Mouse (Mus musculus) stomach, postnatal 0 days (tissue): ENCODE measurements around the gene Tnpo3. TPM values are rescaled to one million over a fixed set of nuclear protein-coding genes. Genes with fewer than 3 reads are reported as not detected.

Experiments used
- ATAC-seq: fragments of 200-750 bp; cut with Nextera tagmentation; 2 replicates; pipeline ENCODE4 v1.8.0; 2017; ENCODE audit not compliant: low FRiP score, low TSS enrichment
- DNase-seq: peaks from one replicate; pipeline ENCODE4 v3.0.0-alpha.2; 2016; ENCODE audit warnings: low spot score
- H3K27ac ChIP-seq: fragments of 300-500 bp; sonication (generic); replicated peaks from 2 replicates; pipeline ENCODE4 v1.5.1; 2014; ENCODE audit warnings: mild to moderate bottlenecking, control low read depth
- H3K27me3 ChIP-seq: fragments of 300-500 bp; sonication (generic); 2 replicates; pipeline ENCODE4 v1.6.1; 2014; ENCODE audit warnings: low read length; ENCODE audit not compliant: control insufficient read depth, insufficient read depth
- H3K36me3 ChIP-seq: fragments of 300-500 bp; sonication (generic); 2 replicates; pipeline ENCODE4 v1.6.1; 2014; ENCODE audit warnings: low read length, mixed read lengths; ENCODE audit not compliant: control insufficient read depth, insufficient read depth
- H3K4me1 ChIP-seq: fragments of 300-500 bp; sonication (generic); replicated peaks from 2 replicates; pipeline ENCODE4 v1.6.1; 2014; ENCODE audit warnings: antibody characterized with exemption; ENCODE audit not compliant: control insufficient read depth, insufficient read depth
- H3K4me2 ChIP-seq: fragments of 300-500 bp; sonication (generic); replicated peaks from 2 replicates; pipeline ENCODE4 v1.6.1; 2014; ENCODE audit warnings: low read depth, mild to moderate bottlenecking, control low read depth, moderate library complexity
- H3K4me3 ChIP-seq: fragments of 300-500 bp; sonication (generic); 2 replicates; pipeline ENCODE4 v1.5.1; 2014; ENCODE audit warnings: low read depth, low read length, control low read depth
- H3K9ac ChIP-seq: fragments of 300-500 bp; sonication (generic); 2 replicates; pipeline ENCODE4 v1.6.1; 2014; ENCODE audit warnings: mild to moderate bottlenecking, low read length, control low read depth, mixed read lengths
- H3K9me3 ChIP-seq: fragments of 300-500 bp; sonication (generic); 2 replicates; pipeline ENCODE4 v1.6.1; 2016; ENCODE audit warnings: low read length; ENCODE audit not compliant: control insufficient read depth
- CTCF ChIP-seq: IDR thresholded peaks from 2 replicates; pipeline ENCODE4 v1.5.1; 2016; ENCODE audit warnings: antibody characterized with exemption, low read depth, mild to moderate bottlenecking, moderate library complexity
- EP300 ChIP-seq: optimal IDR thresholded peaks from 2 replicates; pipeline ENCODE3; 2016; ENCODE audit warnings: antibody characterized with exemption
- WGBS: fragments of 180-500 bp; shearing (Covaris S2); extraction: QIAGEN DNeasy Blood & Tissue Kit; methylation state at CpG from one replicate; pipeline ENCODE4 v1.1.7; 2014; 5-methylcytosine and 5-hydroxymethylcytosine counted together
- polyA plus RNA-seq: library from polyadenylated mRNA; unstranded; fragments of >200 nt; fragmentation: Nextera tagmentation; extraction: Ambion mirVana; gene quantifications from 2 replicates; pipeline ENCODE4 v1.2.1, GENCODE M21; 2015

Tnpo3 gene
- polyA plus RNA-seq, 1 experiment from 2014 or later, result 33.3 TPM

- Histone ChIP-seq H3K4me3 (no peak overlapping the region), H3K4me1 (no peaks in the 10 kb centered on the region), H3K27ac (no peak overlapping the region), H3K9me3 (no peaks in the 10 kb centered on the region), H3K36me3 (no peaks in the 10 kb centered on the region), H3K9ac (no peak overlapping the region), H3K27me3 (no peaks in the 10 kb centered on the region), H3K4me2 (no peak overlapping the region)
- DNase-seq (no peak), ATAC-seq (no peak)
- no peak for TF ChIP-seq CTCF
- no peak for TF ChIP-seq EP300
- 93% methylated on average over 1 of the region's 1 CpGs for WGBS
Measured at GRCm38 (mm10) chr6:29634537-29634936, 24.9 kb upstream of the Tnpo3 start.

- no peaks in the 10 kb centered on the region for H3K9me3 ChIP-seq
- DNase-seq (no peak), ATAC-seq (no peak)
- WGBS, result 43% methylated on average over 12 of the region's 12 CpGs
- no peak for TF ChIP-seq EP300
- no peaks in the 10 kb centered on the region for H3K4me1 ChIP-seq
- no peaks in the 10 kb centered on the region for H3K27me3 ChIP-seq
- no peak overlapping the region for H3K9ac ChIP-seq
- H3K4me3 ChIP-seq, result no peak overlapping the region
- H3K36me3 ChIP-seq, result no peaks in the 10 kb centered on the region
- H3K27ac ChIP-seq, result no peak overlapping the region
- H3K4me2 ChIP-seq, result no peak overlapping the region
Measured at GRCm38 (mm10) chr6:29632552-29633292, 23.0 kb upstream of the Tnpo3 start.

GRCm38 (mm10) chr6:29631751-29632551, 22.3 kb upstream of the Tnpo3 start:
- WGBS, result 24% methylated on average over 10 of the region's 10 CpGs
- Histone ChIP-seq H3K9me3 (no peaks in the 10 kb centered on the region), H3K9ac (no peak overlapping the region), H3K27me3 (no peaks in the 10 kb centered on the region), H3K27ac (no peak overlapping the region), H3K4me2 (no peak overlapping the region), H3K4me1 (no peaks in the 10 kb centered on the region), H3K36me3 (no peaks in the 10 kb centered on the region), H3K4me3 (no peak overlapping the region)
- no peak for ATAC-seq
- TF ChIP-seq EP300, result no peak
- DNase-seq, result no peak

- H3K4me2 ChIP-seq, result no peak overlapping the region
- no peaks in the 10 kb centered on the region for H3K27me3 ChIP-seq
- no peak overlapping the region for H3K4me3 ChIP-seq
- no peak overlapping the region for H3K27ac ChIP-seq
- TF ChIP-seq CTCF (no peak), EP300 (no peak)
- no peaks in the 10 kb centered on the region for H3K36me3 ChIP-seq
- no peak for ATAC-seq
- no peaks in the 10 kb centered on the region for H3K4me1 ChIP-seq
- H3K9me3 ChIP-seq, result no peaks in the 10 kb centered on the region
- no peak for DNase-seq
- WGBS, result 69% methylated on average over 1 of the region's 1 CpGs
- no peak overlapping the region for H3K9ac ChIP-seq
Measured at GRCm38 (mm10) chr6:29630216-29630615, 20.5 kb upstream of the Tnpo3 start.

GRCm38 (mm10) chr6:29627756-29628155, 18.1 kb upstream of the Tnpo3 start:
- H3K27ac ChIP-seq, result no peak overlapping the region
- H3K4me2 ChIP-seq, result no peak overlapping the region
- H3K9me3 ChIP-seq, result no peaks in the 10 kb centered on the region
- DNase-seq, result no peak
- 70% methylated on average over 2 of the region's 2 CpGs for WGBS
- no peaks in the 10 kb centered on the region for H3K4me1 ChIP-seq
- H3K36me3 ChIP-seq, result no peaks in the 10 kb centered on the region
- no peak overlapping the region for H3K9ac ChIP-seq
- no peak for ATAC-seq
- TF ChIP-seq CTCF (no peak), EP300 (no peak)
- no peak overlapping the region for H3K4me3 ChIP-seq
- H3K27me3 ChIP-seq, result no peaks in the 10 kb centered on the region

- Histone ChIP-seq H3K36me3 (no peaks in the 10 kb centered on the region), H3K9ac (no peak overlapping the region), H3K27me3 (no peaks in the 10 kb centered on the region), H3K4me2 (no peak overlapping the region), H3K9me3 (no peaks in the 10 kb centered on the region), H3K27ac (no peak overlapping the region), H3K4me3 (no peak overlapping the region), H3K4me1 (no peaks in the 10 kb centered on the region)
- no peak for ATAC-seq
- no peak for DNase-seq
- no peak for TF ChIP-seq EP300
- no peak for TF ChIP-seq CTCF
- 72% methylated on average over 2 of the region's 2 CpGs for WGBS
Measured at GRCm38 (mm10) chr6:29623857-29624256, 14.2 kb upstream of the Tnpo3 start.
